Mouse (Mus musculus) megakaryocyte, adult 5-6 weeks (primary cell): ENCODE results near the gene Ube2o. TPM values are rescaled to one million over a fixed set of nuclear protein-coding genes. Genes with fewer than 3 reads are reported as not detected.
"Not testable (repeated sequence)": the region's sequence is repeated elsewhere in the genome, so short reads cannot be mapped to it uniquely, and the experiment has no call there.

ENCODE experiments used
- ATAC-seq: 2 replicates; pipeline ENCODE4 v1.8.0; 2016; ENCODE audit warnings: mild to moderate bottlenecking, inconsistent platforms; ENCODE audit not compliant: poor library complexity, severe bottlenecking
- total RNA-seq, 2 experiments: library from RNA; stranded (forward) in 1 of 2; stranded (reverse) in 1 of 2; fragments of 153-499, 151-499 nt in 1 of 2; fragments of 221-1000, 200-1000 nt in 1 of 2; gene quantifications; 2 replicates each; pipeline versions ENCODE4 v1.2.3 to v1.2.4; 2015 to 2017

The Ube2o gene
- total RNA-seq, 2 experiments from 2014 or later = 6.6 to 7.7 TPM

DNA sequence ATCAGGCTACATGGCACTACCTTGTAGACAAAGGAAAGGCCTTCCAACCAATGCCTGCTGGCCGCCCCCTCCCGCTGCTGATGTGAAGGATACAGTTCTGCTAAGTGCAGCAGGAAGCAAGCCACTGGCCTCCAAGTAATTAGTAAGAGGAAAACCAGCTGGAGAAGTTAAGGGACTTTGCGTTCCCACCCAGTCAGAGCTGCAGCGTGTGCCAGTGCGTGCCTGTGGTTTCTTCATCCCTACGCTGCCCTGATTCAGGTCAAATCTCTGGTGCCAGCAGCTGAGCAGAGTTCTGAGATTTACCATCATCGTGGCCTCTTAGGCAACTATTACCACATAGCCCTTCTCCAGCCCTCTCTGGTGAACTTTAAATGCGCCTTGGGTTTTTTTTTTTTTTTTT, 62.8 kb downstream of the Ube2o start:
- ATAC-seq = no peak

DNA sequence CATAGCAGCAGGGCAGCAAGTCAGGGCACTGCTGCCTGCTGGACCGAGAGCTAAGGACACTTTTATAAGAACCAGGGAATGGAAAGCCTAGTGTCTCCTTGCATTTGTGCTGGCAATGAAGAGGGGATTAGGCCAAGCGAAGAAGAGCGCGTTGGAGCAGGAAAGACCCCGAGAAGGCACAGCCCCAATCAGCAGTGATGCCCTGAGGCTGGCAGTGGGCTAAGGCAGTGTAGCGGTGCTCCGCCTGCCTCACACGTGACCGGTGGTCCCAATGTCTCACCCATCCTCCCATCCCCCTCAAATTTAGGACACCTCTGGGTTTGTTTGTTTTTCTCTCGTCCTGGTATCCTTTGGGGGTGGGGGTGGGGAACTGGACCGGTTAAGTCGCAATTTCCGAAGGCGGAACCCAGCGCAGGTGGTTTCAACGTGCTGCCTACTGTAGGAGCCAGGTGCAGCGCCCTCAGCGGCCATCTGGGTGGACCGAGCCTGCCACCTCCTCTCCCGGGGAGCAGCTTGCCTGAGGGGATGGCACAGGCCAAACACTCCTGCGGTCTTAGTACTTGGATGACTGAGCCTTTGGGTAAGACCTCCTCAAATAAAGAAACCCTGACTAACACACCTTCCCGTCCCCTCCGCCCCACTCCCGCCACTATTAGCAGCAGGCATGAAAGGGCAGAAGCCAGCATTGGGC, 65.8 kb downstream of the Ube2o start:
- no peak for ATAC-seq

DNA sequence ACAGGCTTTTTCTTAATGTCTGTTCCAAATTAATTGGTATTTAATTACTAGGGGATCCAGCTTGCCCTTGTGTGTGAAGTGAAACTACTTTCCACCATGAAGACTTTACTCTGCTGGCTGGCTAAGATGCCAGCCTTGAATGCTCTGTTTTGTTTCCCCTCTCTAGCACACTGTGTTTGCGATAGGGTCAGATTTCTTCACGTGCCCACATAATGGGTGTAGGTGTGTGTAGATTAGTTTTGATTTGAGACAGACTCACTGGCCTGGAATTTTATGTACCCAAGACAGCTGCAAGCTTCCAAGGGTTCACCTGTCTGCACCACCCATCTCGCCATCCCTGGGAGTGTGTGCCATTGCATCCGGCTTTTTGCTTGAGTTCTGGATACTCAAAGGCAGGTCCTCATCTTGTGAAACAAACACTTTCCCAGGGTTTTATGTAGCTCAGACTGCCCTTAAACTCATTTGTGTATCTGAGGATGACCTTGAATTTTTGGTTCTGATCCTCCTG, 67.7 kb downstream of the Ube2o start:
- no peak for ATAC-seq

DNA sequence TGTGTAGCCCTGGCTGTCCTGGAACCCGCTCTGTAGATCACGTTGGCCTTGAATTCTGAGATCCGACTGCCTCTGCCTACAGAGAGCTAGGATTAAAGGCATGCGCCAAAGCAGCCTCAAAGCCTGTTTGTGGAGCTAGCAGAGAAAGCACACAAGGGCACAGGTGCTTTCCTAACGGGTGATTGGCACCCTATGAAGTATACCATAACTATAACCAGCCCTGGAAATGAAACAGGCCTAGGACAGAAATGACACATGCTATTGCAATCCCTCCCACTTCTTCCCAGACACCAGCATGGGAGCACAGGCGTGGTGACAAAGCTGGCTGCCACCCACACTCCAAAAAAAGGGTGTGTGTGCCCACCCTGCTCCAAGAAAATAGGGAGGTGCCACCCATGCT, 68.3 kb downstream of the Ube2o start:
- no peak for ATAC-seq

DNA sequence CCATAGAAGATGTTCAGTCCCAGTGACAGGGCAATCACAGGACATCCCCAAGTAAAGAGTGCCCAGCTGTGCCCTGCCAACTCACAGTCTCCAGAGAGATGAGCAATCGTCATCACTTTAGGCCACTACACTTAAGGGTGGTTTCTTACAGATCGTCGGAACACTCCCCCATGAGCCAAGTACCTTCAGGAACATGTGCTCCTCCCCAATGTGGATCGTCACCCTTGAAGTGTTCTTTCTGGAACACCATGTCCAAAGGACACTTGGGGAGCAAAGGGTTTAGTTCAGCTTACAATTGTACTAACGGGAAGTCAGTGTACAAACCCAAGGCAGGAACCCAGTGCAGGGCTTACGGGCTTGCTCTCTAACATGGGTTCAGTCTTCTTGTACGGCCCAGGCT, 69.1 kb downstream of the Ube2o start:
- ATAC-seq = no peak

DNA sequence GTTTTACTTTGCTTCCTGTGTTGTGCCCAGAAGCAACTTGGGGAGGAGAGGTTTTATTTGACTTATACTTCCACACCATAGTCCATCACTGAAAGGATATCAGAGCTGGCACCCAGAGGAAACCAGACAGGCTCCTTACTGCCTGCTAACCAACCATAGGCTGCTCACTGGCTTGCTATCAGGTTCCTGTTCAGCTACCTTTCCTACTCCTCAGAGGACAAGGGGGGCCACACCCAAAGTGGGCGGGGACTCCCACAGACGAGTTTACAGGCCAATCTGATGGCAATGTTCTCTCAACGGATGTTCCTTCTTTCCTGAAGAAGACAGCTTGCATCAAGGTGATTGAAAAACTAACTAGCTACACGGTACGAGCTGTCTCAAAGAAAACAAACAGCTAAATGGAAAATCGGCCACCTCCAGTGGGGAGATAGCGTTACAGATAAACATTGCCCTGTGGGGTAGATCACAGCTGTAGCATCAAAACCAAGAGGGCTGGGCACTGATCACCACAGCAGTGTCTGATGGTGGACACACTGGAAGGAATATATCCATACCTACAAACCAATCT, 69.9 kb downstream of the Ube2o start:
- no peak for ATAC-seq

DNA sequence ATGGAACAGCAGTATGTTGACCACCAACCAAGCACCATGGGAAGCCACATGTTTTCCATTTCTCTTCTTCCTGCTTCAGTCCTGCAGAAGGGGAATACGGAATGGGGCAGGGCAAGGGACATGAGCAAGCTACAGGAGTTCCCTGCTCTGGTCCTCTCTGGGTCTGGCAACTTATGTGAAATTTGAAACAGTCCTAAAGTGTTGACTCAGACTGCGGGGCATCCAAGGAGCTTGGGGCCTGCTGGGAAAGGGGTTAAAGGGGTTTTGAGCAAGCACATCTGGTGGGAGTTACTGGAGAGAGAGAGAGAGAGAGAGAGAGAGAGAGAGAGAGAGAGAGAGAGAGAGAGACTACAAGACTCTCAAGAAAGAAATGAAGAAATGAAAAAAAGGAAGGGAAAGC, 72.6 kb downstream of the Ube2o start:
- no peak for ATAC-seq

DNA sequence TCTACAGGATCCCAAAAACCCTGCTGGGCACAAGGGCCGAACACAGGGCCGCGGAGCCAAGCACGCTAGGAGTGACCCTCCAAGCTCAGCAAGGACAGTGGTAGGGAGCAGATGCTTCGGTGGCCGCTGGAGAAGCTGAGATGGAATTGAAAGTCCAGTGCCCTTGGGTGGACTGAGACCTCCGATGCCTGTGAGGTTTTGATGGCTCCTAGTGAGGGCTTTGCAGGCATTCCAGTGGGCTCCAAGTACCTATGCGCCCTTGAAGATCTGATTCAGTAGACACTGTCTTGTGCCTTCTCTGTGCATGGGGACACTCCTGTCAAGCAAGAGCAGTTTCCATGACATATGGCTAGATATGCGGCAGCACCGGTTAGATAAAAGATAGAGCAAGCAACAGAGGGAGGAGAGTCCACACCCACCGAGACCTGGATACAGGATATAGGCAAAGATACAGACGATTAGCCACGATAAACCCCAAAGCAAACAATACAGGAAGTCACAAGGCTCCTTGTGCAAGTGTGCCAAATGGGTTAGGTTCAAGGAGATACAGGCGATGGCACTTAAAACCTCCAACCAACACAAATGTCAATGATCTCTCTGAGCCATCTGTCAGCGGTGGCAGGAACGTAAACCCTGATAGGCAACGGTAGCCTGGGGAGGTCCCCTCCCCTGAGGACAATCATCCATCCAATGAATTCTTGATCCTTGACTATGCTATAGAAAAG, 74.9 kb downstream of the Ube2o start:
- ATAC-seq = peak; percentile 51

DNA sequence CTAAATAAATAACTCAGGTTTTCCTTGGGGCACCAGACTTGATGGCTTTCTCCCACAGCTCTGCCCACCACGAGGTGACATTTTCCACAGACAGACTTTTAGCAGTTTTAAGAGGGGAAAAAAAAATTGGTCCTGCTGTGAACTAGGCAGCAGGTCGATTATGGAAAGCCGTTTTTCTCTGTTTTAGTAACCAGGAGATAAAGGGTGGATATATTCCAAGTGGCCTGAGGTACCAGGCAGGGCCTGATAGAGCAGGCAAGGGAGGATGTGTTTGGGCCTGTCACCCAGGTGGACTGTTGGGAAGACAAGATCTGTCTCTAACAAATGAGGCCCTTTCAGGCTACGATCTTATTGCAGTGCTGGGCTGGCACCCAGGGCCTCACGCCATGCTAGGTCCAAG, 75.7 kb downstream of the Ube2o start:
- no peak for ATAC-seq

DNA sequence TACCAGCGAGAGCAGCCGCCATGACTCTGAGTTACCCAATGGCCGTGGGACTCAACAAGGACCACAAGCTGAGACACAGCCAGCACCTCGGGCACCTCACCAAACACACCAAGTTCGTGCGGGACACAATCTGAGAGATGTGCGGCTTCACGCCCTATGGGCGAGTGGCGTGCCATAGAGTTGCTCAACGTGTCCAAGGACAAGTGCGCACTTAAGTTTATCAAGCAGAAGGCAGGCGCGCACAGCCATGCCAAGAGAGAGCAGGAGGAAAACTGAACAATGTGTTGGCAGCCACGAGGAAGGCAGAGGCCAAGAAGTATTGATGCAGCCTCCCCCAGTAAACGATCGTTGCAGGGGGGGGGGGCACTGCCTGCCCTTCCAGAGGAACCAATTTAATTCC, 76.7 kb downstream of the Ube2o start:
- no peak for ATAC-seq

DNA sequence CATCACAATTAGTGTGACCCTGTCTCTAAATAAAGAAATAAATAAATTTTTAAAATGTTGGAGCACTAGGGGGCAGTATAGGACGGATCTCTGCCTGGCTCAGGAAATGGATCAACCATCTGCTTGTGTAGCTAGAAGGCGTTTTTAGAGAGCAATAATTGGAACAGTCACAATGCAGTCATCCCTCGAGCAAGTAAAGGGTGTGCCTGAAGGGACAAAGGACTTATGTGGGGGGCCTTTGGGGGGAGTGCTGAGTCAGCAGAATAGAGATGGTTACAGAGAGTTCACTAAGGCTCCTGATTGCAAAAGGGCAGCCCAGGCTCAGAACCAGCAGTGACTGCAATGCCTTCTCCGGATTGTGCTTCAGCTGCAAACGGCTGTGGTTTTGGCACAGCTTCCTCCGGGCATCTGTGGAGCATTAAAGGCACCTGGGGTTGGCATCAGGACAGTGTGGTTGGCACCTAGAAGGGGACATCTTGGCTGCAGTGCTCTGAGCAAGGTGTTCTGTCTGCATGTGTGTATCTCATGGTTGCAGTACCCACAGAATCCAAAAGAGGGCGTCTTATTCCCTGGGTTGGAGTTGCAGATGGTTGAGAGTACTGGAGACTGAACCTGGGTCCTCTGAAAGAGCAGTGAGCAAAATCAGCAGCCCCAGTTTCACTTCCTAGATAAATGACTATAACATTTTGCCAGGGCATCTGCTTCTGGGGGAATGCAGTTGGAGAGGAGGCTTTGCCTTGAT, 80.1 kb downstream of the Ube2o start:
- ATAC-seq = peak; percentile 38; the same call in 1 of the 2 replicates

DNA sequence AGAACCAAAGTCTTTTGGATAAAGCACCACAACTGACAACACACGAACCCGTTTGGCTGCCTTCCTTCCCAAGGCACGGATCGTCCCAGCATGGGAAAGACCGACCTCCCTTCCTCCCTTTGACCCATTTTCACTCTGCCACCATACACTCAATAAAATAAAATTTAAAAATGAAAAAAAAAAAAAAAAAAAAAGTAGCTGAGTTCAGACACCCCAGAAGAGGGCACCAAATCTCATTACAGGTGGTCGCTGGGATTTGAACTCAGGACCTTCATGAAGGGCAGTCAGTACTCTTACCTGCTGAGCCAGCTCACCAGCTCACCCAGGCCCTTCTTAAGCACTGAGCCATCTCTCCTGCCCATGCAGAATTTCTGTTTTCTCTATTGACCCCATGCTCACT, 82.2 kb downstream of the Ube2o start:
- ATAC-seq = no peak

DNA sequence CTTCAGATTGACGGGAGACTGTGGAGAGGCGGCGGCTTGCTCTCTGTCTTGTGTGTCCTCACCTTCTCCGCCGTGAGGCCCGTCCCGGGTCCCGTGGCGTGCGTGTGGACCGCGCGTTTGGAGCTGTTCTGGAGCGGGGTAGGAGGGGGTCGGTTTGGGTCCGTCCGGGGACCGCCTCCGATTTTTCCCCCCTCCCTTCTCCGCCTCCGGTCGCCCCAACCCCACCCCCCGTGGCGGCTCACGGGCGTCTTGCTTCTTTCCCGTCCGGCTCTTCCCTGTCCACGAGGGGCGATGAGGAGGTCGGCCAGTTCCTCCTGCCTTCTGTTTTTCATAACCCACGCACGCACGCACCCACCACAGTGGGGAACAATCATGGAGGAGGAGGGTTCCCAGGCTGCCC, 82.7 kb downstream of the Ube2o start:
- no peak for ATAC-seq

DNA sequence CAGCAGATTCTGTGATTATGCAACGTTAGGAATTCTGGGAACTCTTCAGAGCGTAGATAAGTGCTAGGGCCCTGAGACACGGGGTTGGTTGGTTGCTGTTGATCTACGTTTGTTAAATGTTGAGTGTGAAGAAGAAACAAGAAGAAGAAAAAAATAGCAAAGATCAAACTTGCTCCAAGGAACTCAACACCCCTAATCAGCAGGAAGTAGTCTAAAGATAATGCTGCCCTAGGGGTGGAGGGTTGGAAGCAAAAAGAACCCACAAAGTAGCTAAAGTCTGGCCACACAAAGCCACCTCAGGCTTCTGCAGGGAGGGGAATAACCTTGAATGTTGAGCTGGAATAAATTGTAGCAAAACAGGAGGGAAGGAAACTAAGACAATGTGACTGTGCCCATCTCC, 83.9 kb downstream of the Ube2o start:
- no peak for ATAC-seq

DNA sequence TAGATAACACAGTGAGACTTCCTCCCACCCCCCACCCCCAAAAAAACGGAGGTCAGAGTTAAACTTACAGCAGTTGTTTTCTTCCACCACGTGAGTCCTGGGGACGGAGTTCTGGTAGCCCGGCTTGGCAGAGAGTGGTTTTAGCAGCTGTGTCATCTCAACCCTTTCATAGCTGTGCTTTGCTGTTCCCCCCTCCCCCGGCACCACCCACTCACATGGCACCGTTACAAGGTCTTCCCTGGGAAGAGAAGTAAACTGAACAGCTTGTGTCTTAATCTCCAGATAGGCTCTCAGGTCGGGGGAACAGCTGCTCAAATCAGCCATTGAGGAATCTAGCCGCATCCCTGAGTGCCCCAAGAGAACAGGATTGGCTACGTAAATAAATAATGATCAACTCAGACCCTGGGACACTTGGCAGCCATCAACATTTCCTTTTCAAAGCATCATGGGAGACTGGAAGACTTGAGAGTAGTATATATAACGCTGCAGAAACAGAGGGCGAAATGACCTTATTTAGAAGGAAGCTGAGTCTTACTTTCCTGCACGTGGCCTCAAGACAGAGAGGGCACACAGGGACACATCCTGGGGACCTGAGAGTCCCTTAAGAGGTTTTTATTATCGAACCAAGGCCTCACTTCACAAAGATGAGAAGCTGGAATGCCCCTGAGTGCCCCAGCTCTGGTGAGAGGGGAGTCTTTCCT, 86.6 kb downstream of the Ube2o start:
- ATAC-seq = no peak

DNA sequence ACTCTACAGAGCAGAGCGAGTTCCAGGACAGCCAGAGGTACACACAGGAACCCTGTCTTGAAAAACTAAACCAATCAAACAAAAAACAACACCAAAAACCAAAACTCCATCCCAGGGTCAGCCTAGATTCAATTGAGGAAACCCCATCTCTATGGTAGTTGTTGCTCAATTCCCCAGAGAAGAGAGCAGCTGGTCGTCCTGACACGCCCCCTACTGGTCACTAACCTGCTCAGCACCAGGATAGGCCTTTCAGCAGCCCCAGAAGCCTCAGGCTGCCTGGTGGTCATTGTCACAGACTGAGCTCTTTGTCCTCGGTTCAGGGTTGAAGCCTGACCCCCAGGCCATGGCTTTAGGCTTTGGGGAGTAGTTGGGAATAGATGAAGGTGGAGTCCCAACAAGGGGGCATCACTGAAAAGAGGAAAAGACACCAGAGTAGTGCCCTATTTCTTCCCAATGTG, 87.4 kb downstream of the Ube2o start, which contains the start of gene Prpsap1:
Gene Prpsap1 (minus strand): TSS at position 408 of the 458 bp plus-strand sequence.
- ATAC-seq = peak; percentile 71

DNA sequence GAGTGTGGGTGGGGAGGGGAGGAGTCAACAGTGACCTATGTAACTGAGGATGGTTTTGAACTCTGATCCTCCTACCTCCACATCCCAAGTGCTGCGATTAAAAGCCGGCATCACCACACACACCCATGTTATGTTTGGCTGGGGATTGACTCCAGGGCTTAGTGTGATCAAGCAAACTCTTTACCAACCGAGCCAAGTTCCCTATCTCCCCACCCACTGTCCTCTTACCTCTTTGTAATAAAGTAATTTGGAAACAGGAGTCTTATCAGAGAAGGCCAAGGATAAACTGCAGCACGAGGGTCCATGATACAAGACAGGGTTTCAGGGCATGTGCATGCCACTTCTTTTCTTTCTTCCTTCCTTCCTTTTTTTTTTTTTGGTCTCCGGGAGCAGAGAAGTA, 88.1 kb downstream of the Ube2o start:
- ATAC-seq = no peak

DNA sequence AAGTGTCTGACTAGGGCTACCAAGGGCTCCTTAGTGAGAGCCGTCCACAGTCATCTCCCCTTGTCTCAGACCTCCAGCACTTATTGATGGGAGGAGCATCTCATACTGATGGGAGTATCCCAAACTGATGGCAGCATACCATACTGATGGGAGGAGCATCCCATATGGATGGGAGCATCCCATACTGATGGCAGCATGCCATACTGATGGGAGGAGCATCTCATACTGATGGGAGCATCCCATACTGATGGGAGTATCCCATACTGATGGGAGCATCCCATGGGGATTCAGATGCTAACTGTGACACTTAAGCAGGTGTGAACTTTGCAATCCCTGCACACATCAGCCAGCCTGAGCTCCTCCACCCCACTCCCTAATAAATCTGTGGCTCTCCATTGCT, 88.7 kb downstream of the Ube2o start:
- not testable (repeated sequence) for ATAC-seq

DNA sequence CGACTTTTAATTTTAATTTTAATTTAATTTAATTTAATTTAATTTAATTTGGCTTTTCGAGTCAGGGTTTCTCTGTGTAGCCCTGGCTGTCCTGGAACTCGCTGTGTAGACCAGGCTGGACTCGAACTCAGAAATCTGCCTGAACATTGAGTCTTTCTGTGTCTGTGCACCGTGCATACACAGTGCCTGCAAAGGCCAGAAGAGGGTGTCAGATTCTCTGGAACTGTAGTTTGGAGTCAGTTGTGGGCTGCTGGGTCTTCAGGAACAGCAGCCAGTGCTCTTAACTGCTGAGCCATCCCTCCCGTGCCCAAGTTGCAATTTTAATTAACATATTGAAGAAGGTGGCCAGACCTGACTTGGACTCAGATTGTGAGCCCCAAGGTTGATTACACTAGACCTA, 89.9 kb downstream of the Ube2o start:
- no peak for ATAC-seq

DNA sequence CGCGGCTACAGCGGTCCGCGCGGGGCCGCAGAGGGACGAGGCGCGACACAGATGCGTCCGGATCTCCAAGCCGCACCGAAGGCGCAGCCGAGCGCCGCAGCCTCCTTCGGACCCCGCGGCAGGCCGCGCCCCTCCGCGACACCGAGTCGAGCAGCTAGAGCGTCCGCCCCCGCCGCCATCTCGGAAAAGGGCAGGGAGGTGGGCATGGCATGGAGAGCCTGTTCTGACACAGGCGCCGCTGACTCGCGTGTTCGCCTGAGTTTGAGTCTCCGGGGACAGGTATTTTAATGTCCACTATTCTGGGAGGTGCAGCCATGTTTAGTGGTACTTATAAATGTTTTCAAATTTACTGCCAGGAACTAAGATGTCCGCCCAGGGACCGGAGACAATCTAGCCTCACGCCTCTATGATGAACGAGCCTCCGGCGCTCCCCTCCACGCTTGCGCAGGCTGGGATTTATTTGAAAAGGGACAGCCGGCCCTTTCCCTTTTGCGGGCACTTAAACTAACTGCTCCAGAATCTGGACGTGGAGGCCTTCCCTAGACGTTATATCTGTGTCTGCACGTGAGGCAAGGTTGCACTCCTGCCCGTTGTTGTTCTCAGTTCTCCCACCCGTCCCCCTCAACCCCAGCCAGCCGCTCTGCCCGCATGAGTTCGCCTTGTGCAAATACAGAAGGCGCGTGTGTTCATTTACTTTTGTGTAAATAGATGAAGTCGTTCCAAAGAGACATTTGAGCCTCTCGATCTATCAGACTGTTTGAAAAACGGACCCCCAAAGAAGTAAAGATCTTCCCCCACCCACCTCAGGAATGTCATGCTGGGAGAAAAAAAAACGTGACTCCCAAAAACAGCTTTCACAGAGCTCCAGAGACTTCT, 90.8 kb downstream of the Ube2o start:
- ATAC-seq = peak; percentile 93
